Mouse (Mus musculus) heart, postnatal 0 days (tissue): ENCODE data around the gene Gm13691. TPM values are rescaled to one million over a fixed set of nuclear protein-coding genes. Genes with fewer than 3 reads are reported as not detected.
A peak's percentile ranks its signal among the peaks of the same experiment; 100 is the strongest.
"Not testable (repeated sequence)": the region's sequence is repeated elsewhere in the genome, so short reads cannot be mapped to it uniquely, and the experiment has no call there.

Experiments used
- ATAC-seq: fragments of 200-750 bp; cut with Nextera tagmentation; 2 replicates; pipeline ENCODE4 v1.8.0; 2017; ENCODE audit warnings: low read depth, moderate number of reproducible peaks, moderate library complexity; ENCODE audit not compliant: insufficient read depth
- DNase-seq: peaks from one replicate; pipeline ENCODE4 v3.0.0-alpha.2; 2016; ENCODE audit warnings: low spot score
- H3K27ac ChIP-seq: fragments of 300-500 bp; sonication (generic); 2 replicates; pipeline ENCODE4 v1.5.1; 2014; ENCODE audit warnings: low read depth, mild to moderate bottlenecking
- H3K27me3 ChIP-seq: fragments of 300-500 bp; sonication (generic); 2 replicates; pipeline ENCODE4 v1.6.1; 2014; ENCODE audit warnings: low read length, mixed read lengths; ENCODE audit not compliant: control insufficient read depth, insufficient read depth
- H3K36me3 ChIP-seq: fragments of 300-500 bp; sonication (generic); replicated peaks from 2 replicates; pipeline ENCODE4 v1.6.1; 2014; ENCODE audit warnings: low read length, mixed read lengths; ENCODE audit not compliant: control insufficient read depth, insufficient read depth
- H3K4me1 ChIP-seq: fragments of 300-500 bp; sonication (generic); 2 replicates; pipeline ENCODE4 v1.6.1; 2014; ENCODE audit warnings: antibody characterized with exemption; ENCODE audit not compliant: control insufficient read depth, insufficient read depth
- H3K4me2 ChIP-seq: fragments of 300-500 bp; sonication (generic); 2 replicates; pipeline ENCODE4 v1.6.1; 2014; ENCODE audit warnings: low read depth, mild to moderate bottlenecking, low read length, moderate library complexity
- H3K4me3 ChIP-seq: fragments of 300-500 bp; sonication (generic); 2 replicates; pipeline ENCODE4 v1.5.1; 2014; ENCODE audit warnings: low read depth, low read length
- H3K9ac ChIP-seq: fragments of 300-500 bp; sonication (generic); replicated peaks from 2 replicates; pipeline ENCODE4 v1.6.1; 2014; ENCODE audit warnings: low read depth, low read length, mixed read lengths
- H3K9me3 ChIP-seq: fragments of 300-500 bp; sonication (generic); replicated peaks from 2 replicates; pipeline ENCODE4 v1.6.1; 2016; ENCODE audit warnings: low read length; ENCODE audit not compliant: control insufficient read depth
- CTCF ChIP-seq: IDR thresholded peaks from 2 replicates; pipeline ENCODE4 v1.5.1; 2016; ENCODE audit warnings: antibody characterized with exemption, control low read depth, low read depth
- EP300 ChIP-seq: IDR thresholded peaks from 2 replicates; pipeline ENCODE4 v1.6.1; 2016; ENCODE audit warnings: antibody characterized with exemption, low read depth
- WGBS: fragments of 180-500 bp; shearing (Covaris S2); extraction: QIAGEN DNeasy Blood & Tissue Kit; methylation state at CpG from one replicate; pipeline ENCODE4 v1.1.7; 2014; 5-methylcytosine and 5-hydroxymethylcytosine counted together
- polyA plus RNA-seq: library from polyadenylated mRNA; unstranded; fragments of >200 nt; fragmentation: Nextera tagmentation; extraction: Ambion mirVana; gene quantifications from 2 replicates; pipeline ENCODE4 v1.2.1, GENCODE M21; 2015
- total RNA-seq: library from RNA; depleted of rRNA; stranded (reverse); fragments of >200 nt; gene quantifications from 2 replicates; pipeline ENCODE4 v1.2.3, GENCODE M21; 2014; ENCODE audit warnings: low replicate concordance

The Gm13691 gene
- total and polyA plus RNA-seq, 2 experiments from 2014 or later = not detected

- not testable (repeated sequence) for H3K9me3 ChIP-seq, H3K27me3 ChIP-seq, H3K4me2 ChIP-seq, ATAC-seq, H3K4me1 ChIP-seq, DNase-seq, H3K36me3 ChIP-seq, H3K27ac ChIP-seq, H3K4me3 ChIP-seq, H3K9ac ChIP-seq
- WGBS = no CpG with 5 or more reads among the region's 6 CpGs
These were observed 11.7 kb upstream of the Gm13691 start, which contains the start of gene Gm13694 for GRCm38 (mm10) chr2:83978633-83979032. TSS of gene Gm13694 (plus strand) at chr2:83978933.

- H3K27ac ChIP-seq, H3K4me2 ChIP-seq, H3K36me3 ChIP-seq, H3K9me3 ChIP-seq, H3K4me1 ChIP-seq, ATAC-seq, H3K4me3 ChIP-seq, DNase-seq, H3K27me3 ChIP-seq, H3K9ac ChIP-seq: not testable (repeated sequence)
- WGBS = no CpG with 5 or more reads among the region's 6 CpGs
These were observed 5.9 kb upstream of the Gm13691 start, which contains the start of gene Gm13697 for GRCm38 (mm10) chr2:83984443-83984842. TSS of gene Gm13697 (plus strand) at chr2:83984743.

- H3K27ac ChIP-seq = peak overlapping the region; percentile 51; the same call in 1 of the 2 replicates
- H3K4me3 ChIP-seq = peak overlapping the region; percentile 22; the same call in 1 of the 2 replicates
- H3K4me2 ChIP-seq = peak overlapping the region; percentile 31
- not testable (repeated sequence) for DNase-seq, H3K36me3 ChIP-seq, ATAC-seq, H3K4me1 ChIP-seq, H3K9ac ChIP-seq, H3K9me3 ChIP-seq, H3K27me3 ChIP-seq
- 39% methylated on average over 7 of the region's 9 CpGs for WGBS
These were observed 3.4 kb downstream of the Gm13691 start for GRCm38 (mm10) chr2:83993639-83994255.

GRCm38 (mm10) chr2:83994526-83994925 lies 4.2 kb downstream of the Gm13691 start:
- not testable (repeated sequence) for H3K4me3 ChIP-seq, ATAC-seq, H3K9me3 ChIP-seq, H3K27ac ChIP-seq, DNase-seq, H3K4me2 ChIP-seq, H3K36me3 ChIP-seq, H3K9ac ChIP-seq, H3K27me3 ChIP-seq, H3K4me1 ChIP-seq
- no CpG with 5 or more reads among the region's 3 CpGs for WGBS

GRCm38 (mm10) chr2:84008913-84009312 lies 18.6 kb downstream of the Gm13691 start:
- 52% methylated on average over 1 of the region's 1 CpGs for WGBS
- no peak for ATAC-seq
- Histone ChIP-seq H3K36me3 (no peaks in the 10 kb centered on the region), H3K4me3 (no peak overlapping the region), H3K4me2 (no peak overlapping the region), H3K4me1 (no peaks in the 10 kb centered on the region), H3K27ac (no peak overlapping the region), H3K9me3 (no peaks in the 10 kb centered on the region), H3K9ac (no peak overlapping the region), H3K27me3 (no peaks in the 10 kb centered on the region)
- TF ChIP-seq EP300 (no peak), CTCF (no peak)
- no peak for DNase-seq

GRCm38 (mm10) chr2:84009818-84010217 lies 19.5 kb downstream of the Gm13691 start:
- TF ChIP-seq CTCF (no peak), EP300 (no peak)
- Histone ChIP-seq H3K36me3 (no peaks in the 10 kb centered on the region), H3K4me2 (no peak overlapping the region), H3K9ac (no peak overlapping the region), H3K9me3 (no peaks in the 10 kb centered on the region), H3K4me3 (no peak overlapping the region), H3K27me3 (no peaks in the 10 kb centered on the region), H3K27ac (no peak overlapping the region), H3K4me1 (no peaks in the 10 kb centered on the region)
- WGBS = 43% methylated on average over 3 of the region's 3 CpGs
- ATAC-seq = no peak
- DNase-seq = no peak
